ENCODE assay signal across 11 mouse cellular contexts in the genomic region with DNA sequence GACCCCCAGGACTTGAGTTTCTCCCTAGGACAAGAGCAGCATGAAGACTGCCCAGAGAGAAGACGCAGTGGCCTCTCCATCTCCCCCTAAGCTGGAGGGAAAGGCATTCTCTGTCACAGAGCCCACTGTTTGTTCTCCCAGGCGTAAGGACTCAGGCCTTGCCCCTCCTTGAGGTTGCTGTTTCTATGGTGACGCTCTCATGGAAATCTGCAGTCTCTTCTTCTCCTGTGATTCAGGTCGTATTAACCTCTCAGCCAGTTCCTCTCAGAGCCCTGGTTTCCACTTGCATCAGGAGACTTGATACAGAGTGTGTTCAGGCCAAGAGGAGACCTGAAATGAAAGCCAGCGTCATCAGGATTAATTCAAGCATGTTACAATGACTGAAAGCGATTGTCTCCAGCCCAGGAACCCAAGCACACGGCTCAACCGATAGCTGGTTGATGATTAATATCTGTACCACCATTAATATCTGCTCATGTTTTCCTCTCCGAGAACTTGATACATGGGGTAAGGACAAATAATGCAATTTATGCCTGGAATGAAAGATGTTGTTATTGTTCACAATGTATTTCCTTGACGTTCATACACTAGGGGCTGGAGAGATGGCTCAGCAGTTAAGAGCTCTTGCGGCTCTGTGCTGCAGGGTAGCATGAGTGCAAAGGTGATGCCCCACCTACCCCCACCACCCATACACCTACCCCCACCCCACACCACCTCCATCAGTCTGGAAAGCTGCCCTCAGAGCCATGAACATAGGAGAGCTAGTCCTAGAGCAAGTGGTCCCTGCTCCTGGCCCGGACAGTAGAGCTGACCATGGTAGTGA. TPM values are rescaled to one million over a fixed set of nuclear protein-coding genes. Genes with fewer than 3 reads are reported as not detected.
DNase-seq lines count a peak whose midpoint lies in the region; ATAC-seq and TF ChIP-seq lines count a peak whose summit lies in the region.
"Had no signal": no experiment of that assay in that cellular context is flagged by ENCODE, and none has a peak within 500 bp of the region (broad histone marks: within the 10 kb centered on the region; RNA-seq: fewer than 3 reads in every experiment).

No protein-coding gene starts in this region.

- no peak for DNase-seq in kidney, adult 2 months
- DNase-seq in embryo, embryonic 11 days: peak; percentile 52
- peak; percentile 53 for DNase-seq in hindbrain, embryonic 11.5 days (ENCODE audit: low spot score)
- no peak for DNase-seq in right cerebral cortex, adult 2 months (ENCODE audit: low spot score in 2 of 2)
- DNase-seq in urinary bladder, adult 2 months (ENCODE audit: low spot score): no peak
- no peak for DNase-seq in T-cell, adult 2 months (ENCODE audit: low spot score)
- DNase-seq: kidney, postnatal 4 days had no signal

- H3K27ac ChIP-seq in kidney, embryonic 16.5 days (ENCODE audit: low read length): peak overlapping the region; percentile 27; the same call in 1 of the 2 replicates
- no peak overlapping the region for H3K27ac ChIP-seq in kidney, adult 2 months (ENCODE audit: insufficient read depth, low read depth, low read length)
- H3K27ac ChIP-seq in hindbrain, embryonic 11.5 days (ENCODE audit: low read depth, low read length): peak overlapping the region; percentile 24
- H3K27ac ChIP-seq in neural tube, embryonic 14.5 days (ENCODE audit: low read depth, low read length): peak overlapping the region; percentile 30
- H3K27ac ChIP-seq: liver, embryonic 14.5 days had no signal

- no peak overlapping the region for H3K4me3 ChIP-seq in kidney, embryonic 16.5 days (ENCODE audit: low read length)
- H3K4me3 ChIP-seq in kidney, adult 2 months (ENCODE audit: insufficient read depth, low read depth, low read length): no peak overlapping the region
- H3K4me3 ChIP-seq in hindbrain, embryonic 11.5 days (ENCODE audit: low read depth, low read length): no peak overlapping the region
- no peak overlapping the region for H3K4me3 ChIP-seq in neural tube, embryonic 14.5 days (ENCODE audit: low read depth, low read length)

- TF ChIP-seq CTCF in kidney, adult 2 months (conservative IDR thresholded peaks at IDR 0.05; ENCODE audit: insufficient read depth, insufficient read length, low read depth, low read length): no peak

- 0 out of 2 replicates have a peak, but pooled peaks have one; percentile 63 for ATAC-seq in kidney, embryonic 16.5 days (ENCODE audit: low FRiP score, low TSS enrichment)
- ATAC-seq in hindbrain, embryonic 11.5 days (ENCODE audit: low FRiP score): no peak
- ATAC-seq in neural tube, embryonic 14.5 days (ENCODE audit: low read depth): no peak
- ATAC-seq: CD4-positive, CD25-positive, alpha-beta regulatory T cell, adult 4 months had no signal

- no peaks in the 10 kb centered on the region for H3K9me3 ChIP-seq in kidney, embryonic 16.5 days (ENCODE audit: low read length)
- no peaks in the 10 kb centered on the region for H3K9me3 ChIP-seq in hindbrain, embryonic 11.5 days (ENCODE audit: control insufficient read depth, low read length)
- H3K9me3 ChIP-seq in neural tube, embryonic 14.5 days (ENCODE audit: control insufficient read depth, low read length): no peaks in the 10 kb centered on the region

- TF ChIP-seq POLR2A in kidney, adult 2 months (IDR thresholded peaks at IDR 0.05; ENCODE audit: low read depth, low read length): no peak

- no peaks in the 10 kb centered on the region for H3K36me3 ChIP-seq in kidney, embryonic 16.5 days (ENCODE audit: insufficient read depth, low read length)
- no peaks in the 10 kb centered on the region for H3K36me3 ChIP-seq in kidney, adult 2 months (ENCODE audit: control insufficient read depth, insufficient read depth, low read length)
- H3K36me3 ChIP-seq in hindbrain, embryonic 11.5 days (ENCODE audit: control insufficient read depth, insufficient read depth, low read length): no peaks in the 10 kb centered on the region
- no peaks in the 10 kb centered on the region for H3K36me3 ChIP-seq in neural tube, embryonic 14.5 days (ENCODE audit: control insufficient read depth, insufficient read depth, low read length)

- no peak overlapping the region for H3K4me2 ChIP-seq in kidney, embryonic 16.5 days (replicated peaks; ENCODE audit: low read depth, low read length)
- no peak overlapping the region for H3K4me2 ChIP-seq in hindbrain, embryonic 11.5 days (replicated peaks; ENCODE audit: low read depth, low read length)
- no peak overlapping the region for H3K4me2 ChIP-seq in neural tube, embryonic 14.5 days (ENCODE audit: low read depth, low read length)

- 49% methylated on average over 12 of the region's 12 CpGs for WGBS in kidney, embryonic 16.5 days
- WGBS in kidney, adult 2 months: 63% methylated on average over 12 of the region's 12 CpGs
- WGBS in hindbrain, embryonic 11.5 days: 53% methylated on average over 12 of the region's 12 CpGs
- 43% methylated on average over 12 of the region's 12 CpGs for WGBS in neural tube, embryonic 14.5 days

- H3K27me3 ChIP-seq in kidney, embryonic 16.5 days (ENCODE audit: insufficient read depth, low read length): no peaks in the 10 kb centered on the region
- H3K27me3 ChIP-seq in kidney, adult 2 months (replicated peaks; ENCODE audit: control insufficient read depth, insufficient read depth, low read length): no peaks in the 10 kb centered on the region
- H3K27me3 ChIP-seq in hindbrain, embryonic 11.5 days (ENCODE audit: control insufficient read depth, insufficient read depth, low read length): no peaks in the 10 kb centered on the region
- no peaks in the 10 kb centered on the region for H3K27me3 ChIP-seq in neural tube, embryonic 14.5 days (ENCODE audit: control insufficient read depth, insufficient read depth, low read length)

- H3K4me1 ChIP-seq in kidney, embryonic 16.5 days (ENCODE audit: insufficient read depth, low read length): peaks cover 30% of the 10 kb centered on the region
- H3K4me1 ChIP-seq in kidney, adult 2 months (ENCODE audit: control insufficient read depth, insufficient read depth, low read length): peaks cover 15% of the 10 kb centered on the region
- H3K4me1 ChIP-seq in hindbrain, embryonic 11.5 days (replicated peaks; ENCODE audit: control insufficient read depth, insufficient read depth, low read length): 0 out of 2 replicates have a peak, but pooled peaks cover 2% of the 10 kb centered on the region
- H3K4me1 ChIP-seq in neural tube, embryonic 14.5 days (ENCODE audit: control insufficient read depth, insufficient read depth, low read length): peaks cover 4% of the 10 kb centered on the region; the same call in 1 of the 2 replicates

- peak overlapping the region; percentile 40; the same call in 1 of the 2 replicates for H3K9ac ChIP-seq in kidney, embryonic 16.5 days (replicated peaks; ENCODE audit: low read length)
- 0 out of 2 replicates have a peak overlapping the region, but pooled peaks have one; percentile 19 for H3K9ac ChIP-seq in hindbrain, embryonic 11.5 days (ENCODE audit: low read depth, low read length)
- H3K9ac ChIP-seq in neural tube, embryonic 14.5 days (replicated peaks; ENCODE audit: low read depth, low read length): no peak overlapping the region
- H3K9ac ChIP-seq: liver, embryonic 14.5 days had no signal

RNA-seq across cellular contexts. Expression of gene Srsf10, which starts 22.0 kb away (rescaled TPM):
- 242 and 253 TPM in 2 replicates for polyA plus RNA-seq in kidney, embryonic 16.5 days (2015; fragmentation: Nextera tagmentation; extraction: Ambion mirVana)
- 43.4 TPM in 2 replicates for polyA plus RNA-seq in kidney, adult 2 months (2012; rRNA removed)
- polyA plus RNA-seq in hindbrain, embryonic 11.5 days (2014; fragmentation: Nextera tagmentation; extraction: Ambion mirVana): 390 and 420 TPM in 2 replicates
- 219 and 228 TPM in 2 replicates for polyA plus RNA-seq in neural tube, embryonic 14.5 days (2014; fragmentation: Nextera tagmentation; extraction: Ambion mirVana)
- polyA plus RNA-seq in urinary bladder, adult 2 months (2012; rRNA removed): 50.8 and 61.7 TPM in 2 replicates

RNA-seq across cellular contexts. Expression of gene Pnrc2, which starts 40.1 kb away (rescaled TPM):
- polyA plus RNA-seq in kidney, embryonic 16.5 days (2015; fragmentation: Nextera tagmentation; extraction: Ambion mirVana): 211 and 212 TPM in 2 replicates
- polyA plus RNA-seq in kidney, adult 2 months (2012; rRNA removed): 17.7 and 23.3 TPM in 2 replicates
- polyA plus RNA-seq in hindbrain, embryonic 11.5 days (2014; fragmentation: Nextera tagmentation; extraction: Ambion mirVana): 213 and 226 TPM in 2 replicates
- polyA plus RNA-seq in neural tube, embryonic 14.5 days (2014; fragmentation: Nextera tagmentation; extraction: Ambion mirVana): 85.7 and 100 TPM in 2 replicates
- polyA plus RNA-seq in urinary bladder, adult 2 months (2012; rRNA removed): 100 and 122 TPM in 2 replicates

Comparison
In these comparisons a context has a peak if more than half of its experiments do, and no peak if none do; other contexts are left out.
1. DNase-seq: peak in embryo, embryonic 11 days (single experiment) and hindbrain, embryonic 11.5 days (single experiment); none in kidney, adult 2 months (single experiment), right cerebral cortex, adult 2 months (0 of 2), urinary bladder, adult 2 months (single experiment) and T-cell, adult 2 months (single experiment).